Mouse (Mus musculus) regulatory T cell (primary cell): ENCODE results near the gene Capsl.

ENCODE experiments used
- in situ Hi-C: fragments of 300-600 bp; cut with MboI, MseI; formaldehyde crosslinking; loops from one replicate; pipeline ENCODE4 v1.15.1; 2025; ENCODE audit warnings: high pct_unique_total_duplicates

The Capsl gene

DNA sequence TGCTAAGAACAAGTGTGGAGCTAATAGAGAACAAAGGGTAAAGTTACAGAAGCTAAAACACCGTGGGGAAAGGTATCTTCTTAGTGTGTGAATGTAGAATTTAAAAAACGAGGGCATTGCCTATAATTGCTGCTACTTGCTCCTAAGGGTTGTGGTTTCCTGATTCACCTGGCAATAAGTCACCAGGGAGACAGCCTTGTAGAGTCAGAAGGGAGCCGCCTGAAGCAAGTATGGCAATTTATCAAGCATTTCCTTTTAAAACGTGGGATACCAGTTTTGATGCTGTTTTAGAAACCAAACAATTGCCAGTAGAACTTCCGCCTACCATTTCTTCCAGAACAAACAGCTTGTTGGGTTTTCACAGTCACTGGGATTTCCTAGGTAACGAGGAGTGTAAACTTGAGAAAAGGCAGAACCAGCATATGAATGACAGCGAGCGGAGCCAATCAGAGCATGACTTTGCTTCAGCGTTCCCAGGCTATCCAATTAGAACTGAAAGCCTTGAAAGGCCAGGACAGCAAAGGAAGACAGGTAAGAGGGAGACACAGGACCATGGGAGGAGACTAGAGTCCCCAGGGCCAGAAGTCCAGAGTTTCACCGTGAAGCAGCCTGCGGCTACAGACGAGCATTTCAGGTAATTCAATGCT lies at the start of gene Capsl:
Gene Capsl (plus strand): TSS at position 495 of the 647 bp plus-strand sequence.
- in situ Hi-C loops, result no loop called here

- in situ Hi-C loops, result loop anchor here (5.0 kb wide), 1 partner anchor 37 kb away; no protein-coding TSS in a partner anchor
These were observed 26.4 kb upstream of the Capsl start for GRCm38 (mm10) chr15:9409475-9409874.

- in situ Hi-C loops, result loop anchor here (10.0 kb wide), 1 partner anchor 456 kb away; the partner anchor contains the start of gene Ranbp3l
These were observed 14.7 kb upstream of the Capsl start for GRCm38 (mm10) chr15:9421163-9421562.

DNA sequence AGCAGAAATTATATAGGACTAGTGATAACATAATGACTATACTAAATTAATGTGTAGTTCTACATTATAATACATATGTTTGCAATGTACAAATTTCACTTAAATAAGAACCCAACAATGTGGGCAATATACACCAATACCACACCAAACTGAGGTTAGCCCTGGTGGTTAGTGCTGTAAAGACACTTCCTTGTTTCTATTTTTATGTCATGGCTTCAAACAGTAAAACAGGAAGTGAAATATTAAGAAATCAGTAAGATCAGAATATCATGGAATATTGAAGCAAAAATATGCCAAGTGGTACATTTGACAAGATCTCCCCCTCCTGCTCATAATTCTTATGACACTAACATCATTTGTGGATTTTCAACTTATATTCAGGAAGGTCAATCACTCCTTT lies 8.0 kb upstream of the Capsl start:
- in situ Hi-C loops, result loop anchor here (10.0 kb wide), 1 partner anchor 463 kb away; the partner anchor contains the start of gene Ranbp3l

DNA sequence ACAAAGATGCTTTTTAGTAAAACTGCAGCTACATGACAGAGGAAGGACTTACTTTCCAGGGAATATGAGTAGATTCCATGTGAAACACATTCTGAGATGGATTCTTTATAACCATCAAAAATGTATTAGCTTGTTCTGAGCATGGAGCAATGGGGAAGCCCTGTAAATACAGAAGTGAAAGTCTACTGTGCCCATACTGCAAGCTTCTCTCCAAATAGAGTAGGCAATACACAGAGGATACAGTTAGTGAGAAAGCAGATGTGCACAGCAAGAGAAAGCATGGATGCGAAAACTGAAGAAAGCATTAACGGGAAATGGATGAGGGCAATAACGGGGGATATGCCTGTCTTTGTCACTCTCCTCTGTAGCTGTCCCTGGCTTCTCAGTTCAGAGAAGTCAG lies 6.0 kb upstream of the Capsl start:
- in situ Hi-C loops, result loop anchor here (5.0 to 10.0 kb wide), 2 partner anchors 465 to 882 kb away; partner anchors contain the start of gene Ranbp3l

- in situ Hi-C loops, result loop anchor here (10.0 kb wide), 2 partner anchors 153 to 613 kb away; no protein-coding TSS in a partner anchor
These were observed 16.2 kb downstream of the Capsl start for GRCm38 (mm10) chr15:9451999-9452398.

DNA sequence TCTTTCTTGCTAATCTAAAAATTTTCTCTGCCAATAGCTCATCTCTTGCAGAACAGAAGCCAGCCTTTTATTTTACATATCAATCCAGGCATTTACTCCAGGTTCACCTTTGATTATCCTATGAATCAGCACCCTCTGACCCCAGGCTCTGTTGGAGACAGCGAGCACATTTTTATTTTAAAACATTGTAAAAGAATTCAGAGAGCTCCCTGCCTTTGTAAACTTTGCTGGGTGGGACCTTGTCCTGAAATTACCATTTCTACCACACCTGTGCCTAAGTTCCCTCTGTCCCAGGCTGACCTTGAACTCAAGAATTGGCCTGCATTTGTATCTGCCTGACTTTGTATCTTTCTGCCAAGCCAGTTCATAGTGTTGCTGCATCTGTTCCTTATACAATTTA lies 17.0 kb downstream of the Capsl start:
- in situ Hi-C loops, result loop anchor here (10.0 kb wide), 2 partner anchors 152 to 612 kb away; no protein-coding TSS in a partner anchor

DNA sequence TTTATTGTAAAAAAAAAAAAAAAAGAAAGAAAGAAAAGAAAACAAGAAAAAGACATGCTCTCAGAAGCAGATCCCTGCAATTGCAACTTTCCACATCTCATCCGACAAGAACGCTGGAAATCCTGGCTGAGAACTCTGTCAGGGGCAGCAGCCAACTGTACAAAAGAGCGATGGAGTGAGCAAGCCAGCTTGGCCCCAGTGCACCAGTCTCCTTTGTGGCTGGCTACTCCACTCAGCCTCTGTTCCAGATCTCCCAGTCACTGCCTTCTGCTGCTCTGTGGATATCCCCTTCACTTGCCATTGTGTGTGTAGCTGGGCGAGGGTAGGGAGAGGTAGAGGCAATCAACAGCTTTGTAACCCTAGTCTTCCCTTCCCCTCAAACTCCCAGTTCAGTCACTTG lies 18.4 kb downstream of the Capsl start:
- in situ Hi-C loops, result loop anchor here (10.0 kb wide), 2 partner anchors 151 to 611 kb away; no protein-coding TSS in a partner anchor

DNA sequence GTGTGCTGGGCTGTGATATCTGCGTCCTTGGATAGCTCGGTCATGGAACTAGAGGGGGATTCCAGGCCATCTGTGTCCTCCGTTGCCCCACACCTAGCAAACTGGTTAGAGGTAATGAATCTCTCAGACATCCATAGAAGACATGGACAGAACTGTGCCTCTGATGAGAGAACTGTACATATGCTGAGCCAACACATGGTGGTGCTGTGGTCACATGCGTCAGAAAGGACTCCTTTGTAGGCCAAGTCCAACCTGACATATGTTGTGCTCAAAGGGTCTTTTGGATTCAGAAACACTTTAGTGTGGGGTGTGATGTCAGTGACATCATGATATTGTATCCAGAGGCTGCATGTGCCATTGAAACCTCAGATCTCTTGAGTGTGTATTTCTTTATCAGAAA lies 19.4 kb downstream of the Capsl start:
- in situ Hi-C loops, result loop anchor here (5.0 to 10.0 kb wide), 4 partner anchors 150 to 610 kb away; no protein-coding TSS in a partner anchor

- in situ Hi-C loops, result loop anchor here (5.0 kb wide), 1 partner anchor 104 kb away; no protein-coding TSS in a partner anchor
These were observed 27.7 kb downstream of the Capsl start for GRCm38 (mm10) chr15:9463521-9464027.

DNA sequence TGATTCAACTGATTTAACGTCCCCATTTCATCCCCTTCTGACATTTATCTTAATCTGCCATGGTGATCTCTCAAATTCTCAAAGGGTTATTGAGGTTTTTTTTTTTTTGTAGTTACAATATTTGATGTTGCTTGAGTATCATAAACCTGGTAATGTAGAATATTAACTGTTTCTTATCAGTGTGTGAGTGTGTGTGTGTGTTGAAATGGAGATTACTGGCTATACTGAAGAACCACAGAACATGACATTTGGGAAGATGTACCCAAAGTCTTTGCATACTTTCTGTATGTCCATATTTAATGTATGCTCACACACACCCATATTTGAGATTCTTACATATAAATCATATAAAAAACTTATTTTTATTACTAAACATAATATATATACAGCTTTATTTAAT lies 28.2 kb downstream of the Capsl start:
- in situ Hi-C loops, result loop anchor here (5.0 kb wide), 1 partner anchor 103 kb away; no protein-coding TSS in a partner anchor

DNA sequence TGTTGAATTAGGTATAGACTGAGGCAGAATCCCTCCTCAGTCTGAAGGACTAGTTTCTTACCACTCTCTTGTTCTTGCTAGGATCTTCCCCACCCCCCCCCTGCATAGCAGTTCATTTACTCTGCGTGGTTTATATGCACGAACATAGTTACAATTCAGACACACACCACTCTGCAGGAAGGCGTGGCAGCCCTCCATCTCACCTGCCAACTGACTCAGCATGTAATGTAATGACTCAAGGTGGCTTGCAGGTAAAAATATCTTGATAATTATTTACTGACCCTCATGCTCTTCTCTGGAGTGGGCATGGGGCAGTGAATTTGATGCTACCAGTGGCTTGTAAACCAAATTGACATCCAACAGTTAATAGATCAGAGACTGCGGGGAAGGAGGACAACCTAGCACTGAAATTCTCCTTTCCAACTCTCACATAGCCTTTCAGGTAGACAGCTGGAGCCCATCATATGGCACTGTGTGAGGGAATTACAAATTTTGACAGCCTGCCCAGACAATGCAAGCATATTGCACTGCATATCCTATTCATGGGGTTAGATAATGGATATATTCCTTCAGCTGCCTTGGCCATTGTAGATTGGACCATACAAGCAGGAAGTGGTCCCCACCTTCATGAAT lies 35.3 kb downstream of the Capsl start:
- in situ Hi-C loops, result no loop called here

GRCm38 (mm10) chr15:9472167-9472566 lies 36.3 kb downstream of the Capsl start:
- in situ Hi-C loops, result no loop called here

- in situ Hi-C loops, result no loop called here
These were observed 36.8 kb downstream of the Capsl start for GRCm38 (mm10) chr15:9472618-9473017.

DNA sequence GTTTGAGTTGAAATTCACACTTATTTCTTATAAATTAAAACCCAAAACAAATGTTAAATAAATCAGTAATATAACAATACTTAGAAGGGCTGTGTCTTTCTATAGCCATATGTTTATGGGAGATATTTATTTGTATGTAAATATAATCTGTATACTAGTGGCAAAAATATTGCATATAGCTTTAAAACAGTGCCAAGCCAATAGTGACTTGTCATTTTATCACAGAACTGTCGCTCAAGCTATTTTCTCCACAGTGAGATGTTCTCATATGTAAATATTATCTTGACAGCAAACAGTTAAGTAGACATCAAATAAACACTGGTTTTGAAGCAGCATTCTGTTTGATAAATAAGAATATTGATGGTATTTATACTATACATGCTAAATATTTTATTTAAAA lies 37.4 kb downstream of the Capsl start:
- in situ Hi-C loops, result no loop called here

DNA sequence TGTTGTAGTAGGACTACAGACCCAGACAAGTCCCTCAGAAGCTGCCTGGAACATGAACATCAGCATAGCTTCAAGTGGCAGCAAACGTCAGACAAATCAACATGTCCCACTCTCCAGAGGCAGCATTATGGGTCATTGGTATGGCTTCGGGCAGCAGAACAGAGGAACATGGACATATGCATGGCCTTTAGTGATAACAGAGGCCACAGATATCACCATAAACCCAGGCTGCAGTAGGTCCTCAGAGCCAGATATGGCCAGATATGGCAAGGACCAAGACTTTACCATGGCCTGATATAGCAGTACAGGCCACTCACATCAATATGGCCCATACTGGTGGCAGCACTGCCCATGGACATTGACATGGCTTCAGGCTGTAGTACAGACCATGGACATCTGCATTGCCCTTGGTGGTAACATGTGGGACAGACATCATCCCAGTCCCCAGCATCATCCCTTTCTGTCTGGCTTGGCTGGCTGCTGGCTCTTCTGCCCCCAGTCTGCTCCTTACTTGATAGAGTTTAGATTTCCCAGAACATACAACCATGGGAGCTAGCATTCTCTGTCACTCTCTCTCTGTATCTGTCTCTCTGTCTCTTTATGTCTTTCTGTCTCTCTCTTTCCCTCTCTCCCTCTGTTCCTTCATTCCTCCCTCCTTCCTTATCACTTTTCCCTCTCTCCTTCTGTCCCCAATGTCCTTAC lies 53.7 kb downstream of the Capsl start:
- in situ Hi-C loops, result no loop called here

- in situ Hi-C loops, result no loop called here
These were observed 56.2 kb downstream of the Capsl start for GRCm38 (mm10) chr15:9492077-9492476.
